Mouse (Mus musculus) MN1 (cell line): ENCODE data around the gene F2.
A peak's percentile ranks its signal among the peaks of the same experiment; 100 is the strongest.
"Not testable (repeated sequence)": the region's sequence is repeated elsewhere in the genome, so short reads cannot be mapped to it uniquely, and the experiment has no call there.

Source experiments
- DNase-seq: peaks from one replicate; pipeline ENCODE4 v3.0.0-alpha.2; 2016; ENCODE audit warnings: low spot score

F2 gene

GRCm38 (mm10) chr2:91645811-91646210, 9.6 kb upstream of the F2 start:
- DNase-seq: no peak

GRCm38 (mm10) chr2:91645354-91645753, 9.1 kb upstream of the F2 start:
- DNase-seq: no peak

GRCm38 (mm10) chr2:91644021-91644420, 7.8 kb upstream of the F2 start:
- no peak for DNase-seq

- no peak for DNase-seq
Observed at GRCm38 (mm10) chr2:91642825-91643415, 6.7 kb upstream of the F2 start.

GRCm38 (mm10) chr2:91638931-91639330, 2.7 kb upstream of the F2 start:
- no peak for DNase-seq

- no peak for DNase-seq
Observed at GRCm38 (mm10) chr2:91636727-91637338, 619 bp upstream of the F2 start.

- DNase-seq: no peak
Observed at GRCm38 (mm10) chr2:91635486-91635885, 728 bp downstream of the F2 start.

- DNase-seq: no peak
Observed at GRCm38 (mm10) chr2:91634841-91635240, 1.4 kb downstream of the F2 start.

- no peak for DNase-seq
Observed at GRCm38 (mm10) chr2:91633334-91633977, 2.8 kb downstream of the F2 start.

GRCm38 (mm10) chr2:91632316-91632715, 3.9 kb downstream of the F2 start:
- DNase-seq: no peak

- no peak for DNase-seq
Observed at GRCm38 (mm10) chr2:91631826-91632225, 4.4 kb downstream of the F2 start.

GRCm38 (mm10) chr2:91630384-91630783, 5.8 kb downstream of the F2 start:
- DNase-seq: no peak

- DNase-seq: peak; percentile 42
Observed at GRCm38 (mm10) chr2:91629682-91630081, 6.5 kb downstream of the F2 start.

GRCm38 (mm10) chr2:91628171-91628570, 8.0 kb downstream of the F2 start:
- no peak for DNase-seq

- no peak for DNase-seq
Observed at GRCm38 (mm10) chr2:91627486-91627885, 8.7 kb downstream of the F2 start.

GRCm38 (mm10) chr2:91623366-91623765, 12.8 kb downstream of the F2 start:
- not testable (repeated sequence) for DNase-seq

- no peak for DNase-seq
Observed at GRCm38 (mm10) chr2:91622356-91622755, 13.9 kb downstream of the F2 start.

GRCm38 (mm10) chr2:91609370-91609769, 26.8 kb downstream of the F2 start:
- DNase-seq: not testable (repeated sequence)

GRCm38 (mm10) chr2:91602389-91602788, 33.8 kb downstream of the F2 start:
- no peak for DNase-seq

GRCm38 (mm10) chr2:91600475-91600874, 35.7 kb downstream of the F2 start:
- DNase-seq: no peak

- DNase-seq: no peak
Observed at GRCm38 (mm10) chr2:91586242-91586641, 50.0 kb downstream of the F2 start.

GRCm38 (mm10) chr2:91580894-91581293, 55.3 kb downstream of the F2 start:
- no peak for DNase-seq
